Mouse (Mus musculus) ovary, postnatal 36 days (tissue): ENCODE results near the gene Ncoa7.

ENCODE experiments used
- DNase-seq: peaks from one replicate; pipeline ENCODE4 v3.0.0; 2022; ENCODE audit warnings: low spot score, mixed read lengths

Ncoa7 gene

DNA sequence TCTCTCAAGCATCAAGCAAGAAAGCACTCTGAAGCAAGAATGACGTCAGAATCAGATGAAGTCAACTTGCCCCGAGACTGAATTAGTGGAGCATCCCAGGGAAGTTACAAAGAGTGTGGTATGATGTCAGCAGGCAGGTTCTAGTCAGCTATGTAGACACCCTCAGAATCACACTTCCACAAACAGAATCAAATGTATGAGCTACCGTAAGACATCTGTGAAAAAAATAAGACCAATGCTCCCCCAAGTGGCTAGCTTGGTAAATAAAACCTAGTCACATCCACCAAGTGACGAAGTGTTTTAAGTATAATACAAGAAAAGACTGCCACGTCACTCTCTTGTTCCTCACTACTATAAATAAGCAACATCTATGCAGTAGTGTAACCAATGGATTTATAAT, 216.1 kb downstream of the Ncoa7 start:
- no peak for DNase-seq

- no peak for DNase-seq
These were observed 217.4 kb downstream of the Ncoa7 start for GRCm38 (mm10) chr10:30585691-30586090.
